Mouse (Mus musculus): ENCODE measurements around the gene Glb1. TPM values are rescaled to one million over a fixed set of nuclear protein-coding genes. Genes with fewer than 3 reads are reported as not detected.

Glb1 gene
- polyA plus RNA-seq, 3 experiments from 2014 or later, result 30.2 to 38.0 (median 34.6) TPM

DNA sequence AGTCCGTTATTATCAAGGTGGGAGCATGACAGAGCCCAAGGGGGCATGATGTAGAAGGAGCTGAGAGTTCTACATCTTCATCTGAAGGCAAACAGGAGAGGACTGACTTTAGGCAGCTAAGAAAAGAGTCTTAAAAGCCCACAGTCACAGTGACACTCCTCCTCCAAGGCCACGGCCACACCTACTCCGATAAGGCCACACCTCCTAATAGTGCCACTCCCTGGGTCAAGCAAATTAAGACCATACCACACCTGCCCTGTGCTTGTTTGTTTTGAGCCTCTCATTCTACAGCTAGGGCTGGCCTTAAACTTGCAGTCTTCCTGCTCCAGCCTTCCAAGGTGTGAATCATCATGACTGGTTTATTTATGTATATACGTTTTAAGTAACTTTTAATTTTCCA lies 5.6 kb upstream of the Glb1 start:
- no peak for ATAC-seq

DNA sequence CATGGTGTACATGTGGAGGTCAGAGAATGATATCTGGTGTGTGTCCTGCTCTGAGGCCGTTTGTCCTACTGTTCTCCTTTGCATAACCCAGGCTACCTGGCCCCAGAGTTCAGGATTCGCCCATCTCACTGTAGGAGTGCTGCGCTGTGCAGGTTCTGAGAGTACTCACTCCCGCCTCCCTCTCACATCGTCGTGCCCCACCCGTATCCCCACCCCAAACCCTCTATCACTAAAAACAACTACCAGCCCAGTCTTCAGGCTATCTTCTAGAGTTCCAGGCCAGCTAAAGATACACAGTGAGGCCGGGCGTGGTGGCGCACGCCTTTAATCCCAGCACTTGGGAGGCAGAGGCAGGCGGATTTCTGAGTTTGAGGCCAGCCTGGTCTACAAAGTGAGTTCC lies 1.2 kb upstream of the Glb1 start:
- ATAC-seq, result no peak

DNA sequence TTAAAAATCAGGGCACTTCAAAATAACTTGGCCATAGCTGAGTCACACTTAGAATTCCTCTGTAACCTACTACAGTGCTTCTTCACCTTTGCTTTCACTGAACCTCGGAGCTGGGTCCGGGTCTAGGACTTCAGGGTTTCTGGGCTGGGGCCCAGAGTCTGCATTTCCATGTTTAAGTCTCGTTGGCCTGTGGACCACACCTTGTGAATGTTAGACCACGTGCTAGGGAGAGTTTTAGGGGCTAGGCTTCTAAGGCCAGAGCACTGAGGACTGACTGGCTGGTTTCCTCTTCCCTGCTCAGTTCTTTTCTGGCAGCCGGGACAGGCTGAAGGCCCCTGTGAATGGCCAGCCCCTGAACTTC lies 308 bp upstream of the Glb1 start:
- no peak for ATAC-seq

DNA sequence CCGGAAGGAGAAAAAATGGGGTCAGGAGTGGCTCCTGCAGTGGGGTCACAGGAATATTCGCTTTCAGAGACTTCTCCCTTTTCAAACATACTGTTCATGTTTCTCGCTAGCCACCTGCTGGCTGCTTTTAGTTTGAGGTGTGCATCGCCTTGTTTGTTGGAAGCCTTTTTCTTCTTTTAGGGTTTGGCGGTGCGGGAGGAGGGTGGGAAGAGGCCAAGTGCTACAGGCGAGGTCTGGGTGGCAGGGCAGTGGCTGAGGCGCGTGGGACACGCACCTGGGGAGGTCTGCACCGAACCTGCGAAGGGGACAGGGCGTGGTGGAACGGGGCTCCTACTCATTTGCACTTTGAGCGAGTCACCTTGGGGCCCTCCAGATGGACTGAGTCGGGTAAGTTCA lies 807 bp downstream of the Glb1 start:
- ATAC-seq, result peak; percentile 32

DNA sequence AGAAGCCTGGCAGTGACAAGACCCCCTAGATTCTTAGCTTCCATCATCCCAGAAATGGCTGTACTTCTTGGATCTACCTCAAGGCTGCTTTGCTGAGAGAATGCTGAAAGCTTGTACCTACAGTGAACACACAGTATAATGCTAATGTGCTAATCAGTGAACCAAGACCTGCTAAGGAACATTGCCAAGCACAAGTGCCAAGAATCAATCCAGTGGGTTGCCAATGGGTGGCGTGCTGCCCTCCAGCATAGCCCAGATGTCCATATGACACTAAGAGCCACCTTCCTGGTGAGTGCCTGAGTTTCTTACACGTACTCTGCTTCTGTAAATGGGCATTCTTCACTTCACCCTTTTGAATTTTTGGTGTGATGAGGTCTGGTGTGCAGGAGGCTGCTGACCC lies 6.8 kb downstream of the Glb1 start:
- no peak for ATAC-seq

DNA sequence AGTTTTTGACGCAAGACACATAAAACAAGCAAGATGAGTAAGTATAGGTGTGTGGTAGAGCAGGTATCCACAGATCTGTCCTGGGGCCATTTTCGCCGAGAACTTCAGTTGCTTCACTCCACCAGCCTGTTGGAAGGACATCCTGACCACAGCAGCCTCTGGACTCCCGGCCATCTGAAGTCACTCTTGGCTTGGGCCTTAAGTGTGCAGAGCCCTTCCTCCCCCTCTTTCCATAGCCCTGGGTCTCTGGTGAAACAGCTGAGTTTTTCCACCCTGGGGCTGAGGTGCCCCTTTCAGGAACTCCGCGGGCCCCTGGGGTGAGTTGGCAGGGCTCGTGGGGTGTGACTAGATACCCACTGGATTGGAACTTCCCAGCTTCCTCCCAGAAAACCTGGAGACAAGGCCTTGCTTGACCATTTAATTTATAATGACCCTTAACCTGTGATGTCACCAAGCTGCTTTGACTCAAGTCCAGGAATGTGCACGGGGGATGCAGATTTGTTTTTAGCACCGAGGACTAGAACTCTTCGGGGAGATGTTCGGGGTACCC lies 9.5 kb downstream of the Glb1 start:
- ATAC-seq, result no peak

DNA sequence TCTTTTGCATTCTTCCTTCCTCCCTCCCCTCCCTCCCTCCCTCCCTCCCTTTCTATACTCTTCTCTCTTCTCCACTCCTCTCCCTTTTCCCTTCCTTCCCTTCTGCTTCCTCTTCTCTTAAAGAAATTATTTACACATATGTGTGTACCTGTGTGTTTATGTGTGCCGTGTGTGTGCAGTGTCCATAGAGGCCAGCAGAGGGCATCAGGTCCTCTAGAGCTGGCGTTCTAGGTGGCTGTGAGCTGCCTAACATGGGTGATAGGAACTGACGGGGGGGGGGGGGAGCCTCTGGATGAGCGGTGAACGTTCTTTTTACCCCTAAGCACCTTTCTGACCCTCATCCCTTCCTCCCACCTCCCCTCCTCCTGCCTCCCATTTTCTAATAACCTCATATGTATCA lies 10.4 kb downstream of the Glb1 start:
- ATAC-seq, result no peak

DNA sequence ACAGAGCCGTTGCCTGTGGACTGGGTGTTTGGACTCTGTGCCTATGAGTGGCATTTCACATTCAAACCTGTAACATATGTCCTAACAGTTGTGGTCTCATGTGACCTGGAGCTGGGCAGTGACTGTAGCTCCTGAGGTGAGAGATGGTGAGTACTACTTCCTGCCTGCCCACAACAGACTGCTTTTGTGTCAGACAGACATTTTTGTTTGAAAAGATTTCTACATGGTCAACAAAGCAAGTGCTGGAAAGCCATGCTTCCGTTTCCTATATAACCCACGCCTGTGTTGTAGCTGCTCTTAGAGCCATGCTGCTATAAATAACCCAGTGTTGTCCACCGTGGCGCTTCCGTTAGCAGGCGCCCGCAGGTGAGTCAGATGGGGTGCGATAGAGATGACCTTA lies 11.5 kb downstream of the Glb1 start:
- ATAC-seq, result no peak

DNA sequence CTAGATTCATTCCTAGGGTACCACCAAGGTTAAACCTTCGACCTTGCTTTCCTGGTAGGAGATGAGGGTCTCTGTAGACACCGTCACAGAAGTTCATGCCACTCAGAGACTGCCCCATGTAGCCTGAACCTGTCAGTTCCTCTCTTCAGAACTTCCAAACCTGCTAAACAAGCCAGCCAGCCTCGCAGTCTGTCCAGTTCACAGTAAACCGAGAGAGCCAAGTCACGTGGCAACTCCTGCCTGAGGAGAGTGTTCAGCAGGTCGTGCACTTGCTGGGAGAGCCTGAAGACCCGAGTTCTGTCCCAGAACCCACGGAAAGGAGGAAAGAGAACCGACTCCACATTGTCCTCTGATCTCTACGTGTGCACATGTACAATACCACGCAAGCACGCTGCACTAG lies 13.0 kb downstream of the Glb1 start:
- ATAC-seq, result no peak

DNA sequence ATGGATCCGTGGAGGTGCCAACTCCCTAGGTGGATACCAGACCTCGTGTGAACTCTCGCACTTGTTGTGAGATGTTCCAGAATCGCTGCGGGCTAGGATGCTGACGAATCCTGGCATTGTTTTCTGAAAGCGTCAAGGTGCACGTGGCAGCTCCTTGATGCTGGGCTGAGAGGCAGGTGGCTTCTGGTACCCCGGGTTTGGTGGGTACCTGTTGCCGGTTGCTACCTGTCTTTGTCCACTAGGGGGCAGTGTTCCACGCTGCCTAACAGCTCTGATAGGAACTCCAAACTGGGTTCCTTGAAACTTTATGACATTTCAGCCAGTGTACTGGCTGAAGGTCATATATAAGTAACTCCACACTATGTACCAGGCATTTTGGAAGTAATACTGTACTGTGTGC lies 14.8 kb downstream of the Glb1 start:
- ATAC-seq, result no peak

DNA sequence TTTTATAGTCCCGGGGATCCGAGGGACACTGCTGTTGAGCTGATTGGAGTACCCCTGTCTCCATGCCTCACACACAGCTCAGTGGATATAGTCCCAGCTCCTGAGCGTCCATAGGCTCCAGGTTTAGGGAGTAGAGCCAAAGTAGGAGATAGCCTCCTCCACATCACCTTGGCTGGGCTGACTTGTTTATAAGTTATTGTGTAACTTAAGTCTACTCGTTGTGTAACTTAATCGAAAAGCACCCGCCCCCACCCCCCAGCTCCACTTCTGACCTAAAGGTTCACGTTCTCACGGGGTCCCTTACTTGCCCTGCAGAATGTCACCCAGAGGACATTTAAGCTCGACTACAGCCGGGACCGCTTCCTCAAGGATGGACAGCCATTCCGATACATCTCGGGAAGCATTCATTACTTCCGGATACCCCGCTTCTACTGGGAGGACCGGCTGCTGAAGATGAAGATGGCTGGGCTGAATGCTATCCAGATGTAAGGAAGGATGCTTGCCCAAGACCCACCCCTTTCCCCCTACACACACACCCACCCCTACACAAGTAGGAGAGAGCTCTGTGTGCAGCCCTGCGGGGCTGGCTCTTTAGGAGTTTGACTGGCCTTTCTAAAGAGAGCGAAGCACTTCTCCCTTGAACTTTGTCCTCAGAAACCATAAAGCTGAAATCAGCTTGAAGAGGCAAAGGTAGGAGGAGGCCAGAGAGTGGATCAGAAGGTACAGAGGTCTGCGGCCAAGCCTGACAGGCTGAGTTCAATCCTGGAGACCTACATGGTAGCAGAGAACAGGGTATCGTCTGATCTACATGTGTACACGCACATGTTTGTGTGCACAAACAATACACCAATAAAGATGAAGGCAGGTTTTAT lies 16.0 kb downstream of the Glb1 start:
- ATAC-seq, result no peak

DNA sequence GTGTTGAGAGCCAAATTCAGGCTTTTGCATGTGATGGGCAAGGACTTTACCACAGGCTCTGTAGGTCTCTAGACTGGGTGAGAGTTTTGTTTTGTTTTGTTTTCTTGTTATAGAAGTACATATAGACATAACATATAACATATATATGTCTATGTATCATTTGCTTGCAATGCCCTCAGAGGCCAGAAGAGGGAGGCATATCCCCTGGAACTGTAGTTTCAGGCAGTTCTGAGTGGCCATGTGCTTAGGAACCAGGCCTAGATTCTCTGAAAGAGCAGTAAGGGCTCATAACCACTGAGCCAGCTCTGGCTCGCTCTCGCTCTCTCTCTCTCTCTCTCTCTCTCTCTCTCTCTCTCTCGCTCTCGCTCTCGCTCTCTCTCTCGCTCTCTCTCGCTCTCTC lies 17.3 kb downstream of the Glb1 start:
- peak; percentile 64 for ATAC-seq

DNA sequence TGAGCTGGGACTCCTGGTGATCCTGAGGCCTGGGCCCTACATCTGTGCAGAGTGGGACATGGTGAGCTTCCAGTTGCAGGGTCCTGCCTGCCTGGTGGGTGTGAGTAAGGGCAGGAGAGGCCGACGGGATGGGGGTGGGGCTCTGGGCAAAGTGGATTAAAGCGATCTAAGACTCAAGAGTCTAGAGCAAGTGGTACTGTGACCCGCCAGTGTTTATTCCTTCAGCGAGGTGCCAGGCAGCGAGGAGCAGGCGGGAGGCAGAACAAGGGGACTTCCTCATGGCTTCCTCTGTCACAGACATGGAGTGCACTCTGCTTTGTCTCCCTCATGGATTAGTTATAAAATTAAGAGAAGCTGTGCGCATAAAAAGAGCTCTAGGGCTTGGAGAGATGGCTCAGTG lies 19.6 kb downstream of the Glb1 start:
- ATAC-seq, result no peak

DNA sequence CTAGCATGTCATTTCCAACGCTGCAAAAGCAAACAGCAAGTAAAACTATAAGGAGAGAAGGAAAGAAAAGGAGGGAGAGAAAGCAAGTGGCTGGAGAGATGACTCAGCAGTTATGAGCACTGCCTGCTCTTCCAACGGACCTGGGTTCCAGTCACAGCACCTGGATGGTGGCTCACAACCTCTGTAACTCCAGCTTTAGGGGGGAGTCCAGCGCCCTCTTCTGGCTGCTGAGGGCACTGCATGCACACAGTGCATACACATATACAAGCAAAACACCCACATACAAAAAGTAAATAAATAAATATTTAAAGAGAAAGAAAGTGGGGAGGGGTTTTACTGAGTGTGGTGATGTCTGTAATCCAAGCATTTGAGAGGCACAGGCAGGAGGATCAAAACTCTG lies 20.2 kb downstream of the Glb1 start:
- ATAC-seq, result no peak

DNA sequence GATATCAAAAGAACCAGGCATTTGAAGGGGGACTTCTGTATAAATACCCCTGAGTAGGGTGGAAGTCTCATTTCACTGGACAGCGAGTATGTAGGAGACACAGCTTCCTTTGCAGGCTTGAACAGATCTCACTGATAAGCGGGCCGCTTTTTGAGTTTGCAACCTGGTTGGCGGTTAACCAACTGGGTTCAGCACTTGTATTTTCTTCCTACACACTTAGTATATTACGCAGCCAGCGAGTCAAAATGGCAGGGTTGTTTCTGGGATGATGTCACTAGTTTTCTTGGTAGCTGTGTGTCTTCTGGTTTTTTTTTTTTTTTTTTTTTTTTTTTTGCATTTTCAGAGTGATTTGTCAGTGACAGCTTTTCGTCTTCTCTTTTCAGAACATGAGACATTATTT lies 20.9 kb downstream of the Glb1 start:
- peak; percentile 78 for ATAC-seq

DNA sequence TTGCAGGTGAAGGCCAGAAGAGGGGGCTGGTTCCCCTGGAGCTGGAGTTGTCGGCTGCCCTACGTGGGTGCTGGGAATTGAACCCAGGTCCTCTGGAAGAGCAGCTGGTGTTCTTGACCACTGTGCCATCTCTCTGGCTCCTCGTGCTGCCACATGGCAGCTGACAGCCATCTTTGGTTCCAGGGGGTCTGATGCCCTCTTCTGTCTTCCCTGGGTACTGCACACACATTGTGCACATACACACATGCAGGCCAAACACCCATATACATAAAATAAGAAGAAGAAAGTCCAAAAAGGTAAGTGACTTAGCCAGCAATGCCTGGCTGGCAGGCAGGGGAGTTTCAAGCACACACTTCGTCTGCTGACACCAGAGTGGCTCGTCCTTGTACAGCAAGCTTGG lies 24.7 kb downstream of the Glb1 start:
- no peak for ATAC-seq

DNA sequence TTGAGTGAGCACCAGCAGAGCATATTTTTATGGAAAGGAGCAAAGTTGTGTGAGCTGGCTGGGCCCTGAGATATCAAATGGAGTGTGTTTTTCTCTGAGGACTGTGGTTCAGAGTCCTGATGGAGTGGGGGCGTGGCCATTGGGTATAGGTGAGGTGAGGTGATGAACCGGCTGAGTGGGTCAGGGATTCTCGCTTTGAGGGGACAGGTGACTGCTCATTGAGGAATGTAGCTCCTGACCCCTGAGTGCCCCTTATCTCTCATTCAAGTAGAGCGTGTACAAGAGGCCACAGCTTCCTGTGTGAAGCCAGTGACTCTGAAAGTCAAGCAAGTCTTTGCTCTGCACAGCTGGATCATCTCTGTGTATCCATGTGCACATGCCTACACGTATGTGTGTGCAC lies 25.3 kb downstream of the Glb1 start:
- no peak for ATAC-seq

DNA sequence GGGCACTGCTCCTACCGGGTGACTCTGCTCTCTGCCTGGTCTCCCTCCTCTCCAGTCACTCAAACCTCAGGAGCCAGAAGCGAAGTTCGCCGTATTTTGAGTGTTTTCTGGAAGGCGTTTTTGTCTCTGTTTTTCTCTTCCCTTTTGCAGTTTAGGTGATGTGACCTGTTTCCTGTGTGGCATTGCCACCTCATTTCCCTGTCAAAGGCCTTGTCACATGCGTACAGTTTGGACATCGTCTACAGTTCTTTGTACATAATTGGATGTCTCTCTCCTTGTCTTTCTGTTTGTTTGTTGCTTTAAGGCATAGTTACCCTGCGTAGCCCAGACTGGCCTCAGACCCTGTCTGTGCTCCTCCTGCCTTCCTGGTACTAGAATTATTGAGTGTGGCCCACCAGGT lies 26.5 kb downstream of the Glb1 start:
- ATAC-seq, result peak; percentile 56

DNA sequence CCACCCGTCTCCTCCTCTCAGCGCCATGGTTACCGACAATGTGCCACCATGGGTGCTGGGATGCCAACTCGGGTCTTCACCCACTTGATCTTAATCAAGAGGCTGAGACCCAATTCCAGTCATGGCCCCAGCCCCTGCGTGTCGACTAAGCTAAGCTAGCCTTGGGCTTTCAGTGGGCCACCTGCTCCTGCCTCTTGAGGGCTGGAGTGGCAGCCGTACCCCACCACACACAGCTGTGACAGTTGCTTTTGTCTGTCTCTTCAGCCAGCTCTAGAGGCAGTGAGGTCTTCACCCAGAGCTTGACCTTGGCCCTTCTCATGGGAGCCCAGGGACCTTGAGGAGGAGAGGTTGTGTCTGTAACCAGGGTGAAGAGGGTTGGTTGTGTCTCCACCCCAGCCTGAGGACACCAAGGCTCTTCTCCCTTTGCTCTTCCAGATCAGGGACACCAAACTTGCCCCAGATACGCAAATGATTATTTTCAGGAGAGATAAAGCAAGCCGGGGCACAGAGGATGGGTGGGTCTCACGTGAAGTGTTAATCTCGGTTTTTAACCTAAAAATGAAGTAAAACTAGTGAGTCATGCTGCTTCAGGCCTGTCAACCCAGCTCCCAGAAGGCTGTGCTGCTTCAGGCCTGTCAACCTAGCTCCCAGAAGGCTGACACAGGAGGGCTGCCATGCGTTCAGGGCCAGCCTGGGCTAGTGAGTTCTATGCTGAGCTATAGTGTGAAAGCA lies 27.4 kb downstream of the Glb1 start:
- no peak for ATAC-seq

DNA sequence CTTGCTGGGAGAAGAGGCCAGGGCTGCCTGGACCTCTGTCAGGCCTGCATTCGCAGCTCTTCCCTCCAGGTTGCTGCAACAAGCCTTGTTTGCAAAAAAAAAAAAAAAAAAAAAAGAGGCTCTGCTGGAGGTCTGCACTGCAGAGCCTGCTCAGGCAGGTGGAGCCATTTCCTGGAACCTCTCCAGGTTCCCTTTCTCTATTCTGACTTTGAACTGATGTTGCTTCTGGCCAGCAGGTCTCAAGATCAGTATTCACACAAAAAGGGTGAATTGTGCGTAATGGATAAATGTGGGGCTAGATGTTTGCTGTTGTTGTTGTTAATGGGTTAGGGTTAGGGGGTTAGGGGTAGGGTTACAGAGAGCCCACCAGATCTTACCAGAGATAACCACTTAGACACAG lies 34.8 kb downstream of the Glb1 start:
- ATAC-seq, result no peak

DNA sequence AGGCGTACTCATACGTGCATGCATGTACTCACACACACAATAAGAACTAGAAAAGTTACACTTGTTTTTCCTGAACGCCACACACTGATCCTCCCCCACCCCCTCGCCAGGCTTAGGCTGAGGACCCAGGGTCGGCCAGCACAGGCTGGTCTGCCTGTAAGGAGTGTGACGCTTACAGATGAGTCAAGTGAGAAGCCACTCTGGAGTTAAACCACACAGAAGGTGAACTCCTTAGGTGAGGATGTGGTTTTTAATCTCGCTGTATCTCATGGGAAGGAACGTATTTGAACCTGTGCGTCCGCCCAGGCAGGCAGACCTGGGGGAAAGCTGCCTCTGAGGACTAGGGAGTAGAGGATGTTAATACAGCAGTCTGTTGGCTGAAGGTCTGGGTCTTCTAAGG lies 39.7 kb downstream of the Glb1 start:
- ATAC-seq, result peak; percentile 87

DNA sequence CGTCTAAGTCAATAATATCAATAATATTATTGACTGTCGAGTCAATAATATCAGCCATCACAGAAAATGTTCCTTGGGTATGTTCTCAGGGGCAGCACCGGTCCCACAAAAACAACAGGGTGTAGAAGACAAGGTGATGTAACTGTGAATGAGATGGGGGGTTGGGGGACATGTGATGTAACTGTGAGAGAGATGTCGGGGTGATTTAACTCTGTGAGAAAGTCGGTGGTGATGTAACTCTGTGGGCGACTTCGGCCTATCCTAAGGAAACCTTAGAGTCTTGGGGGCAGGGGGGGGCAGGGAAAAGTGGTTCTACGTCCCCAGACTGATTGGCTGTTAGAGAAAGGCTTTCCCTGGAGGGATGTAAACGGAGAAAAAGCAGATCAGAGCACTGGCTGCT lies 41.3 kb downstream of the Glb1 start:
- no peak for ATAC-seq

DNA sequence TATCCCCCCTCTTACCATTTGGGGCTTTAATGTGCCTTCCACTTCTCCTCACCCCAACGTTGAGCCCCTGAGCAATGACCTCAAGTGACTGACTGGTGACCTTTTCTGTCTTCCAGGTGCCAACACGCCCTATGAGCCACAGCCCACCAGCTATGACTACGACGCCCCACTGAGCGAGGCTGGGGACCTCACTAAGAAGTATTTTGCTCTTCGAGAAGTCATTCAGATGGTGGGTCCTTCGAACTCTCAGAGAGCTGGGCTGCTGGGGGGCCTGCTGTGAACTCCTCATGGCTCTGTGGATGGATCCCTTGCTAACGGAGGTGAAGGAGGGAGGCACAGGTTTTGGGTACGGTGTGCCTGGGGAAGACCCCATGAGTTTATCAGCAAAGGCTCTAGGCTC lies 42.0 kb downstream of the Glb1 start:
- no peak for ATAC-seq

DNA sequence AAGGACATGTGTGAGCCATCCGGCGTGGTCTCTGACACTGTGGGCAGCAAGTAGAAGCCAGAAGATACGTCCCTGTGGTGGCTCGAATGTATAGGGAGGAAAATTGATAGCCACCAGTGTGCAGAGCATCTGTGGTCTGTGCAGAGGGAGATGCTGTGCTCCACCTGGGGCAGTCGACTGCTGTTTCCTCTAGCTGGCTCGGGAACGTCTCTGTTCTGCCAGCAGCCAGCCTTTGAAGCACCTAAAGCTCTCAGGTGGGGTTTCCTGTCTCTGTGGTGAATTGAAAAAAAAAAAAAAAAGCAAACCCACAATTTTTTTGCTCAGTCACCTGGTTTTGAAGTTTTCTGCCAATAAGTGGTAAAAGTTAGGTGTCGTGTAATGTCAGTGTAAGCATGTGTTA lies 42.5 kb downstream of the Glb1 start:
- ATAC-seq, result peak; percentile 81
